Mouse (Mus musculus): Measurements from ENCODE around the gene Prkd2. TPM values are rescaled to one million over a fixed set of nuclear protein-coding genes. Genes with fewer than 3 reads are reported as not detected.
A peak's percentile ranks its signal among the peaks of the same experiment; 100 is the strongest.

Gene Prkd2
- polyA plus RNA-seq, 1 experiment from 2014 or later, result 15.3 TPM

- no peak overlapping the region for H3K4me3 ChIP-seq
- 0 out of 2 replicates have a peak, but pooled peaks cover 3% of the 10 kb centered on the region for H3K4me1 ChIP-seq
- no peak overlapping the region for H3K4me2 ChIP-seq (replicated peaks)
- H3K9ac ChIP-seq, result no peak overlapping the region
- no peaks in the 10 kb centered on the region for H3K27me3 ChIP-seq
- no peaks in the 10 kb centered on the region for H3K9me3 ChIP-seq
- H3K36me3 ChIP-seq, result peaks cover 92% of the 10 kb centered on the region
- H3K27ac ChIP-seq, result no peak overlapping the region
- no peak for ATAC-seq (ENCODE audit: insufficient number of reproducible peaks, insufficient read depth, low FRiP score, low TSS enrichment)
- 77% methylated on average over 4 of the region's 4 CpGs for WGBS
These were observed 15.4 kb upstream of the Prkd2 start for GRCm38 (mm10) chr7:16827274-16827673.

GRCm38 (mm10) chr7:16830449-16830848 is 12.3 kb upstream of the Prkd2 start:
- peaks cover 96% of the 10 kb centered on the region for H3K36me3 ChIP-seq
- H3K27me3 ChIP-seq, result no peaks in the 10 kb centered on the region
- no peak overlapping the region for H3K4me3 ChIP-seq
- no peaks in the 10 kb centered on the region for H3K9me3 ChIP-seq
- no peak overlapping the region for H3K9ac ChIP-seq
- no peak overlapping the region for H3K4me2 ChIP-seq (replicated peaks)
- H3K4me1 ChIP-seq, result 0 out of 2 replicates have a peak, but pooled peaks cover 3% of the 10 kb centered on the region
- no peak overlapping the region for H3K27ac ChIP-seq
- WGBS, result 82% methylated on average over 9 of the region's 9 CpGs
- no peak for ATAC-seq (ENCODE audit: insufficient number of reproducible peaks, insufficient read depth, low FRiP score, low TSS enrichment)

- H3K4me2 ChIP-seq (replicated peaks), result no peak overlapping the region
- H3K4me1 ChIP-seq, result no peaks in the 10 kb centered on the region
- ATAC-seq (ENCODE audit: insufficient number of reproducible peaks, insufficient read depth, low FRiP score, low TSS enrichment), result no peak
- H3K36me3 ChIP-seq, result peaks cover 73% of the 10 kb centered on the region
- no peak overlapping the region for H3K9ac ChIP-seq
- no peak overlapping the region for H3K27ac ChIP-seq
- no peak overlapping the region for H3K4me3 ChIP-seq
- no peaks in the 10 kb centered on the region for H3K9me3 ChIP-seq
- H3K27me3 ChIP-seq, result no peaks in the 10 kb centered on the region
- 92% methylated on average over 18 of the region's 18 CpGs for WGBS
These were observed 4.5 kb upstream of the Prkd2 start for GRCm38 (mm10) chr7:16837916-16838803.

GRCm38 (mm10) chr7:16838804-16839426 is 3.8 kb upstream of the Prkd2 start:
- Histone ChIP-seq H3K27ac (no peak overlapping the region), H3K27me3 (no peaks in the 10 kb centered on the region), H3K4me3 (no peak overlapping the region), H3K4me2 (replicated peaks) (no peak overlapping the region), H3K9me3 (no peaks in the 10 kb centered on the region), H3K9ac (no peak overlapping the region), H3K36me3 (peaks cover 65% of the 10 kb centered on the region), H3K4me1 (peaks cover 3% of the 10 kb centered on the region)
- no peak for ATAC-seq (ENCODE audit: insufficient number of reproducible peaks, insufficient read depth, low FRiP score, low TSS enrichment)
- WGBS, result 83% methylated on average over 6 of the region's 6 CpGs

GRCm38 (mm10) chr7:16839427-16840108 is 3.1 kb upstream of the Prkd2 start:
- Histone ChIP-seq H3K9ac (no peak overlapping the region), H3K4me3 (no peak overlapping the region), H3K4me2 (replicated peaks) (no peak overlapping the region), H3K27me3 (no peaks in the 10 kb centered on the region), H3K9me3 (no peaks in the 10 kb centered on the region), H3K27ac (no peak overlapping the region), H3K36me3 (peaks cover 59% of the 10 kb centered on the region), H3K4me1 (peaks cover 9% of the 10 kb centered on the region)
- WGBS, result 88% methylated on average over 12 of the region's 12 CpGs
- no peak for ATAC-seq (ENCODE audit: insufficient number of reproducible peaks, insufficient read depth, low FRiP score, low TSS enrichment)

GRCm38 (mm10) chr7:16840109-16840491 is 2.6 kb upstream of the Prkd2 start:
- Histone ChIP-seq H3K27ac (no peak overlapping the region), H3K36me3 (peaks cover 53% of the 10 kb centered on the region), H3K27me3 (no peaks in the 10 kb centered on the region), H3K9me3 (no peaks in the 10 kb centered on the region), H3K4me1 (peaks cover 15% of the 10 kb centered on the region), H3K9ac (no peak overlapping the region), H3K4me3 (no peak overlapping the region), H3K4me2 (replicated peaks) (no peak overlapping the region)
- no peak for ATAC-seq (ENCODE audit: insufficient number of reproducible peaks, insufficient read depth, low FRiP score, low TSS enrichment)
- WGBS, result 92% methylated on average over 2 of the region's 2 CpGs

- no peaks in the 10 kb centered on the region for H3K27me3 ChIP-seq
- H3K4me2 ChIP-seq (replicated peaks), result no peak overlapping the region
- peaks cover 23% of the 10 kb centered on the region for H3K4me1 ChIP-seq
- no peak overlapping the region for H3K9ac ChIP-seq
- H3K9me3 ChIP-seq, result no peaks in the 10 kb centered on the region
- no peak for ATAC-seq (ENCODE audit: insufficient number of reproducible peaks, insufficient read depth, low FRiP score, low TSS enrichment)
- no peak overlapping the region for H3K4me3 ChIP-seq
- peaks cover 50% of the 10 kb centered on the region for H3K36me3 ChIP-seq
- peak overlapping the region; percentile 89; the same call in 1 of the 2 replicates for H3K27ac ChIP-seq
- 74% methylated on average over 4 of the region's 4 CpGs for WGBS
These were observed 1.6 kb upstream of the Prkd2 start for GRCm38 (mm10) chr7:16841078-16841477.

- no peak for ATAC-seq (ENCODE audit: insufficient number of reproducible peaks, insufficient read depth, low FRiP score, low TSS enrichment)
- Histone ChIP-seq H3K4me1 (peaks cover 23% of the 10 kb centered on the region), H3K27ac (peak overlapping the region; percentile 89)
These were observed 841 bp upstream of the Prkd2 start for GRCm38 (mm10) chr7:16841561-16842560.

GRCm38 (mm10) chr7:16843441-16844171 is 904 bp downstream of the Prkd2 start:
- no peak for ATAC-seq (ENCODE audit: insufficient number of reproducible peaks, insufficient read depth, low FRiP score, low TSS enrichment)
- Histone ChIP-seq H3K36me3 (peaks cover 29% of the 10 kb centered on the region), H3K4me1 (peaks cover 23% of the 10 kb centered on the region), H3K27me3 (no peaks in the 10 kb centered on the region), H3K9ac (peak overlapping the region; percentile 81), H3K4me3 (peak overlapping the region; percentile 63), H3K27ac (peak overlapping the region; percentile 89), H3K9me3 (no peaks in the 10 kb centered on the region), H3K4me2 (replicated peaks) (peak overlapping the region; percentile 98)
- WGBS, result 1% methylated on average over 33 of the region's 33 CpGs

More at GRCm38 (mm10) chr7:16841561-16842560, 841 bp upstream of the Prkd2 start:
- Histone ChIP-seq H3K9me3 (no peaks in the 10 kb centered on the region), H3K4me2 (replicated peaks) (peak overlapping the region; percentile 98), H3K4me3 (peak overlapping the region; percentile 63), H3K27me3 (no peaks in the 10 kb centered on the region), H3K9ac (peak overlapping the region; percentile 81), H3K36me3 (peaks cover 46% of the 10 kb centered on the region)
- WGBS, result 43% methylated on average over 11 of the region's 11 CpGs

- Histone ChIP-seq H3K4me2 (replicated peaks) (peak overlapping the region; percentile 98), H3K4me3 (peak overlapping the region; percentile 63; the same call in 1 of the 2 replicates), H3K4me1 (peaks cover 23% of the 10 kb centered on the region), H3K9ac (peak overlapping the region; percentile 31; the same call in 1 of the 2 replicates), H3K36me3 (peaks cover 29% of the 10 kb centered on the region), H3K27ac (0 out of 2 replicates have a peak overlapping the region, but pooled peaks have one; percentile 57), H3K9me3 (no peaks in the 10 kb centered on the region), H3K27me3 (no peaks in the 10 kb centered on the region)
- ATAC-seq (ENCODE audit: insufficient number of reproducible peaks, insufficient read depth, low FRiP score, low TSS enrichment), result no peak
- 51% methylated on average over 3 of the region's 3 CpGs for WGBS
These were observed 2.0 kb downstream of the Prkd2 start for GRCm38 (mm10) chr7:16844696-16845071.
